ENCODE assay signal across 14 mouse cellular contexts in the genomic region with DNA sequence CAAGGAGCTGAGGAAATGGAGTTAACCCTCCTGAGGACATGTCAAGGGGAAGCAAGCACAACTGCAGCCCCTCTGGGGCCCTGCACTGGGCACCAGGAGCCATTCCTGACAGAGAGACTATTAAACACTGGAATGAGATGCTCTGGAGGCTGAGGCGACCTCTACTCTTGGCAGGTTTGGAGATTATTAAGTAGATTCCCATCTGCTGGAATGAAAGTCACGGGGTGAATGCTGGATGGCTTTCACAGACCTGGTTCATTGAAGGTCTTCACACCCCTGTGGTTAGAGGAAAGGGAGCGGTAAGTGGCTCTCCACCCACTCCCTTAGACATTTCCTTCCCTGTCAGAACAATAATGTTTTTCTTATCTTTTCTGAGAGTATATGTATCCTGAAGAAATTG.
A peak's percentile ranks its signal among the peaks of the same experiment; 100 is the strongest.
DNase-seq lines count a peak whose midpoint lies in the region; TF ChIP-seq lines count a peak whose summit lies in the region.
"Had no signal": no experiment of that assay in that cellular context is flagged by ENCODE, and none has a peak within 500 bp of the region (broad histone marks: within the 10 kb centered on the region; RNA-seq: fewer than 3 reads in every experiment).

No protein-coding gene starts in this region.

- TF ChIP-seq CTCF in kidney, adult 2 months (conservative IDR thresholded peaks at IDR 0.05; ENCODE audit: insufficient read depth, insufficient read length, low read depth, low read length), result no peak

- no peaks in the 10 kb centered on the region for H3K36me3 ChIP-seq in kidney, adult 2 months (ENCODE audit: control insufficient read depth, insufficient read depth, low read length)
- H3K36me3 ChIP-seq: heart, embryonic 15.5 days; limb, embryonic 13.5 days had no signal

- no peak for TF ChIP-seq POLR2A in kidney, adult 2 months (IDR thresholded peaks at IDR 0.05; ENCODE audit: low read depth, low read length)

- H3K4me1 ChIP-seq in kidney, adult 2 months (ENCODE audit: control insufficient read depth, insufficient read depth, low read length), result 0 out of 2 replicates have a peak, but pooled peaks cover 3% of the 10 kb centered on the region

- H3K27ac ChIP-seq in kidney, adult 2 months (ENCODE audit: insufficient read depth, low read depth, low read length), result no peak overlapping the region
- H3K27ac ChIP-seq: limb, embryonic 13.5 days had no signal

- no peak overlapping the region for H3K4me3 ChIP-seq in kidney, adult 2 months (ENCODE audit: insufficient read depth, low read depth, low read length)
- H3K4me3 ChIP-seq: erythroblast, embryonic 14.5 days; heart, embryonic 15.5 days; limb, embryonic 13.5 days had no signal

- H3K27me3 ChIP-seq in kidney, adult 2 months (replicated peaks; ENCODE audit: control insufficient read depth, insufficient read depth, low read length), result no peaks in the 10 kb centered on the region
- H3K27me3 ChIP-seq: heart, embryonic 15.5 days; limb, embryonic 13.5 days had no signal

- intact Hi-C loops in gastrocnemius, postnatal 14 days (cut with DNase I; ENCODE audit: low total_unique reads), result no loop called here

- DNase-seq in kidney, adult 2 months, result peak; percentile 44
- no peak for DNase-seq in kidney, adult 18-20 months
- peak; percentile 14 for DNase-seq in gastrocnemius, postnatal 14 days
- peak; percentile 14 for DNase-seq in heart, postnatal 4 days
- DNase-seq in mesoderm, embryonic 11.5 days (ENCODE audit: low read depth, low spot score), result peak; percentile 52
- no peak for DNase-seq in right cerebral cortex, postnatal 25 days
- no peak for DNase-seq in cerebellum, adult 11 months
- no peak for DNase-seq in left cerebral cortex, adult 11 months (ENCODE audit: low spot score)
- DNase-seq: adrenal gland, adult 2 months; cerebellum, postnatal 36 days; lung, adult 2 months had no signal

- 53% methylated on average over 3 of the region's 3 CpGs for WGBS in kidney, adult 2 months

Comparison
In these comparisons a context has a peak if more than half of its experiments do, and no peak if none do; other contexts are left out.
1. DNase-seq: peak in kidney, adult 2 months (single experiment), gastrocnemius, postnatal 14 days (single experiment), heart, postnatal 4 days (single experiment) and mesoderm, embryonic 11.5 days (single experiment); none in kidney, adult 18-20 months (single experiment), right cerebral cortex, postnatal 25 days (single experiment), cerebellum, adult 11 months (single experiment) and left cerebral cortex, adult 11 months (single experiment).